Mouse (Mus musculus) forebrain, embryonic 13.5 days (tissue): ENCODE measurements around the gene Cd81. TPM values are rescaled to one million over a fixed set of nuclear protein-coding genes. Genes with fewer than 3 reads are reported as not detected.

ENCODE experiments used
- ATAC-seq: fragments of 200-750 bp; cut with Nextera tagmentation; 2 replicates; pipeline ENCODE4 v1.8.0; 2017
- H3K27ac ChIP-seq: fragments of 300-500 bp; sonication (generic); 2 replicates; pipeline ENCODE4 v1.5.1; 2015; ENCODE audit warnings: inconsistent platforms, mild to moderate bottlenecking, moderate library complexity
- H3K27me3 ChIP-seq: fragments of 300-500 bp; sonication (generic); 2 replicates; pipeline ENCODE4 v1.6.1; 2015; ENCODE audit warnings: mild to moderate bottlenecking, inconsistent platforms
- H3K36me3 ChIP-seq: fragments of 300-500 bp; sonication (generic); 2 replicates; pipeline ENCODE4 v1.6.1; 2015; ENCODE audit warnings: mild to moderate bottlenecking, inconsistent platforms; ENCODE audit not compliant: poor library complexity, severe bottlenecking
- H3K4me1 ChIP-seq: fragments of 300-500 bp; sonication (generic); 2 replicates; pipeline ENCODE4 v1.6.1; 2015; ENCODE audit warnings: inconsistent platforms
- H3K4me2 ChIP-seq: fragments of 300-500 bp; sonication (generic); 2 replicates; pipeline ENCODE4 v1.6.1; 2015; ENCODE audit warnings: inconsistent platforms, mild to moderate bottlenecking, moderate library complexity
- H3K4me3 ChIP-seq: fragments of 300-500 bp; sonication (generic); 2 replicates; pipeline ENCODE4 v1.5.1; 2015; ENCODE audit warnings: mild to moderate bottlenecking, inconsistent platforms
- H3K9ac ChIP-seq: fragments of 300-500 bp; sonication (generic); 2 replicates; pipeline ENCODE4 v1.6.1; 2015; ENCODE audit warnings: mild to moderate bottlenecking, inconsistent platforms
- H3K9me3 ChIP-seq: fragments of 300-500 bp; sonication (generic); replicated peaks from 2 replicates; pipeline ENCODE4 v1.6.1; 2016; ENCODE audit warnings: inconsistent platforms
- WGBS: fragments of 180-500 bp; shearing (Covaris S2); methylation state at CpG from one replicate; pipeline ENCODE4 v1.1.7; 2015; 5-methylcytosine and 5-hydroxymethylcytosine counted together
- polyA plus RNA-seq: library from polyadenylated mRNA; unstranded; fragments of >200 nt; fragmentation: Nextera tagmentation; extraction: Ambion mirVana; gene quantifications from 2 replicates; pipeline ENCODE4 v1.2.1, GENCODE M21; 2015

Cd81 gene
- polyA plus RNA-seq, 1 experiment from 2014 or later: 217 TPM

DNA sequence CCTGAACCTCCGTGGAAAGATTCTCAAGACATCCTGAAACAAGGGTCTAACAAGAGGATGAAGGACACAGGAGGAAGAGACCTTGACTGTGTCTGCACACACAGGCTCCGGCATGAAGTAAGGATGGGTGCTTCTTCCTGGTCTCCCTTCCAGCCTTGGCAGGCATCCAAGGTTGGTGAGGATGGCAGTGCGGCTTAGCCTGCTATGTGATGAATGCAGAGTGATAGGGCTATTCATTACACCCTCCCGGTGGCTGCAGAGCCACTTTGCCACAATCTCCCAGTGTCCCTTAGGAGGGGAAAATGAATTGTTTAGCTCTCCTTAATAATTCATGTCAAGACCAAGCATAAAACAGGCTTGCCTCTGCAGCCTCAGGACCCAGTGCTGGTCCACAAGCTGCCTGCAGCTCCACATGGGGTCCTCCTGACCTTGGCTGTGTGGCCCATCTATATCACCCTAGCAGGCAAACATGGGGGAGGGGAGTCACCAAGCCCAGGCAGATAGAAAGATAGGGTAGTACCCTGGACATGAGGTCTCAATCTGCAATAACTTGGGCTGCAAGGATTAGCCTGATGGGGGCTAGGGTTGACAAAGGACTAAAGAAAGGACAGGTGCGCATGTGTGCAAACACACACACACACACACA is 40.2 kb upstream of the Cd81 start:
- no peaks in the 10 kb centered on the region for H3K27me3 ChIP-seq
- peaks cover 40% of the 10 kb centered on the region for H3K4me1 ChIP-seq
- no peak overlapping the region for H3K27ac ChIP-seq
- ATAC-seq: no peak
- H3K9me3 ChIP-seq: no peaks in the 10 kb centered on the region
- H3K36me3 ChIP-seq: no peaks in the 10 kb centered on the region
- no peak overlapping the region for H3K4me2 ChIP-seq
- H3K4me3 ChIP-seq: no peak overlapping the region
- 63% methylated on average over 5 of the region's 5 CpGs for WGBS
- H3K9ac ChIP-seq: no peak overlapping the region

DNA sequence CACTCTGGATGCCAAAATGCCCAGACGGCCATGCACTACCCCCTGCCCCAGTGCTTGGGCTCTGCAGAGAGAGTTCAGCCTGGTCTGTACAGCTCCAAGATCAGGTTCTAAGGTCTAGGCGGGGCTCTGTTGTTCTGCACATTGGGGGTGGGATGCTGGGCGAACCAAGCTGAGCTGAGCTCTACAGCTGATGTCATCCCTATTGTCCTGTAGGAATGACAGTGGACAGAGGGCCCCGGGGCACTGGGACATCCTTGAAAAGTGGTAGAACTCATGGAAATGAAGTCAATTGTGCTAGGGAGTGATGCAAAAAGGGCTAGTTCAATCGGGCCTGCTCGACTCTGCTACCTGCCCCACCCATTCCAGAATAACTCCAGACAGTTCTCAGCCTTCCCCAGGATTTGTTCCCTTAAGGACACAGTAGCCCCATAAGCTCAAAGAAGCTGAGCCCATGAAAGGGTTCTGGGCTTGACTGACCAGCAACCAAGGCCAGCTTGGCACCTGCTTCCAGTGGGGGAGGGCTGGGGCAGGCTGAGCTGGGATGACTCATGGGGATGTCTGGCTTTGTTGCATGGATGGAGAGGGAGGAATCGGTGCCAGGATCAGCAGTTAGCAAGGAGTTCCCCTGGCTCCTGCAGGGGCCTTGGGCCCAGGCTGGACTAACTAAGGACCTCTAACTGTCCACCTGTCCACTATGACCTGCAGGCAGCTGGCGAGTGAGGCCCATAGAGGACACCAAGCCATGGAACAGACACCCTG is 38.9 kb upstream of the Cd81 start:
- no peak overlapping the region for H3K4me2 ChIP-seq
- 71% methylated on average over 8 of the region's 8 CpGs for WGBS
- ATAC-seq: no peak
- no peaks in the 10 kb centered on the region for H3K9me3 ChIP-seq
- H3K4me3 ChIP-seq: no peak overlapping the region
- no peaks in the 10 kb centered on the region for H3K36me3 ChIP-seq
- H3K27ac ChIP-seq: no peak overlapping the region
- peaks cover 27% of the 10 kb centered on the region for H3K4me1 ChIP-seq
- H3K27me3 ChIP-seq: no peaks in the 10 kb centered on the region
- H3K9ac ChIP-seq: no peak overlapping the region

DNA sequence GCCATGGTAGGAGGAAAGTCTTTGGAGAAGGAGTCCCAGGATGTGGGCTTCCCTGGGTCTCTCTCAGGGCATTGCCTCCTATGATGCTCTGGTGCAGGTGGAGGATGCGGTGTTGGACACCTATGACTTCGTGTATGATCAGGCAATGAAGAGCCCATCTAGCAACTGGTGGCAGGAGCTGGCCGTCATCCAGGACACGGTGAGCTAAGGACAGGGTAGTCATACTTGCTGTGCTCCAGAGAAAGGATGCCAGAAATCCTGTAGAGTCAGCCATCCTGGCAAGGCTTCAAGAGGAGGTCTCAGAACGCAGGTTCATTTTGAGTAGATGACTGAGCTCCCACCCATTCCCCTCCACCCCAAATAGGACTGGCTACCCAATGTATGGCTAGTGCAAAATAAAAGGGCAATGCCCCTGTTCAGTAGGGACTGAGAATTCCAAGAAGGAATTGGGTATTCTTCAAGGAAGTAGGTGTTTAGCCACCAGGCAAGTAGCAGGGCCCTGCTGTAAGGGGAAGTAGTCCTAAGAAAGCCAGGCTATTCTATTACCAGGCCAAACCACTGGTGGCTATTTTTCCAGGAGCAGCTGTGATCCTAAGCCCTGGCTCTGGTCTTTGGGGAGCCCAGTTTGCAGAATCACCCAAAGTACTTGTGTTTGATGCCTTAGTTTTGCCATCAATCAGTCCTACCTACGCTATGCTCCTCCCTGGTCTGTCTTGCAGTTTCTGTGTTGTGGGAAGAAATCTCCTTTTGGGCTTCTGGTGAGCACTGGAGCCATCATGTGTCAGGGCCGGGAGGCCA is 37.5 kb upstream of the Cd81 start:
- Histone ChIP-seq H3K4me3 (no peak overlapping the region), H3K9ac (no peak overlapping the region), H3K27ac (no peak overlapping the region), H3K9me3 (no peaks in the 10 kb centered on the region), H3K27me3 (no peaks in the 10 kb centered on the region), H3K4me1 (peaks cover 23% of the 10 kb centered on the region), H3K4me2 (no peak overlapping the region), H3K36me3 (no peaks in the 10 kb centered on the region)
- WGBS: 88% methylated on average over 7 of the region's 7 CpGs
- no peak for ATAC-seq

DNA sequence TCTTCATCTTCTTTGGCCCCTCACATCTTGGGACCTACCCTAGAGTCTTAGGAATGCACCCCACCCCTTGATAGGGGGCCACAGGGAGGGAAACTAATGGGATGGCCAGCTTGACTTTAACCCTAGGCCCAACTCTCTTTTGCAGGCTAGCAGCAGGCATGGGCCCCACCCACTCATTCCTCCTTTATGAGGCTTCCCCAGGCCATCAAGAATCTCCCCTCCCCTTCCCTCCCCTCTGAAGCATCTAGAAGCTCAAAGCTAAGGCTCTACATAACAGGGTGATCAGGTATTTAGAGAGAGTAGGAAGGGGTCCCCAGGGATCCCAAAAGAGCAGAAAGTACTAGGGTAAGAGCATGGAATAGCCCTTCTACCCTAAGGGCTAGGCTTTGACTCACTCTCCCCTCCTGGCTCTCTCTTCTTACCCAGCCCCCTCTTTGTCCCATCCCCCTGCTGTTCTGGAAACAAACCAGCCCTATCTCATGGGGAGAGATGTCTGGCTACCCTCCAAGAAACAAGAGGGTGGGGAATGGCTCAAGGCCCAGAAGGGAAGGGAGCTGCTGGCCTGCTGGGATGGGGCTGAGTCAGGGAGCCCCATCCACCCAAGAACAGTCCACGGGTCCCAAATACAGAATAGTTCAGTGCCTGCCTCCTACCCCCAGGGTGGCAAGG is 36.6 kb upstream of the Cd81 start:
- H3K4me1 ChIP-seq: peaks cover 23% of the 10 kb centered on the region
- no peaks in the 10 kb centered on the region for H3K27me3 ChIP-seq
- H3K36me3 ChIP-seq: no peaks in the 10 kb centered on the region
- no peak overlapping the region for H3K9ac ChIP-seq
- no peak overlapping the region for H3K4me3 ChIP-seq
- H3K9me3 ChIP-seq: no peaks in the 10 kb centered on the region
- peak overlapping the region; percentile 13; the same call in 1 of the 2 replicates for H3K4me2 ChIP-seq
- peak; percentile 79 for ATAC-seq
- H3K27ac ChIP-seq: peak overlapping the region; percentile 48
- 4% methylated on average over 1 of the region's 1 CpGs for WGBS

DNA sequence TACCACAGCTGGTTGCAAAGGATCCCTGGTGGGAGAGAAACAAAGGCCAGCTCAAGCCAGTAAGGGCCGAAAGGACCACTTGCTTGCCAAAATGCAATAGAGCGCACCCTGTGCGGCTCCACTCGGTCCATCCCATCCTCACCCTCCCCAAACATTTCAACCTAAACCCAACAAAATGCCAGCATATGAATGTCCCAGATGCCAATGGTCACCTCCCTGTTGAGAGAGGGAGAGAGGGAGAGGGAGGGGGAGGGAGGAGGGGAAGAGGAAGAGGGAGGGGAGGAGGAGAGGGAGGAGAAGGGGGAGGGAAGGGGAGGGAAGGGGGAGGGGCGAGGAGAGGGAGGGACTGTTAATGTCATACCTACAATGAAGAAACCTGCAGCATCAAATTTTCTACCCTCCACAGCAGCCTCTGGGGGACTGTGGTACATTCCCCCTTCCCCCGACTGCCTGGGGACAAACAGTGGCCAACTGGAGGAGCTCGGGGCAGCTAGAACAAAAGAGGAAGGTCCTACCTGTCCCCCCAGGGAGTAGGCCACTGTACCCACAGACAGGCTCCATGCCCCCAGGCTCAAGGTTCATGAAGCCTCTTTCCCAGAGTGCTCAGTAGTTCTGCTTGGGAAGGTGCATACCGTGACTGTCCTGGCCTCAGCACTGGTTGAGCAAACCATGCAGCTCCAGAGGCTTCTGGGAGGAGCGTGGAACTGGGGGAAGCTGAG is 36.0 kb upstream of the Cd81 start:
- WGBS: 48% methylated on average over 9 of the region's 9 CpGs
- H3K4me1 ChIP-seq: peaks cover 23% of the 10 kb centered on the region
- H3K27ac ChIP-seq: peak overlapping the region; percentile 48
- H3K9me3 ChIP-seq: no peaks in the 10 kb centered on the region
- no peaks in the 10 kb centered on the region for H3K36me3 ChIP-seq
- no peak overlapping the region for H3K9ac ChIP-seq
- H3K4me3 ChIP-seq: no peak overlapping the region
- peak; percentile 57; the same call in 1 of the 2 replicates for ATAC-seq
- peak overlapping the region; percentile 13; the same call in 1 of the 2 replicates for H3K4me2 ChIP-seq
- no peaks in the 10 kb centered on the region for H3K27me3 ChIP-seq

DNA sequence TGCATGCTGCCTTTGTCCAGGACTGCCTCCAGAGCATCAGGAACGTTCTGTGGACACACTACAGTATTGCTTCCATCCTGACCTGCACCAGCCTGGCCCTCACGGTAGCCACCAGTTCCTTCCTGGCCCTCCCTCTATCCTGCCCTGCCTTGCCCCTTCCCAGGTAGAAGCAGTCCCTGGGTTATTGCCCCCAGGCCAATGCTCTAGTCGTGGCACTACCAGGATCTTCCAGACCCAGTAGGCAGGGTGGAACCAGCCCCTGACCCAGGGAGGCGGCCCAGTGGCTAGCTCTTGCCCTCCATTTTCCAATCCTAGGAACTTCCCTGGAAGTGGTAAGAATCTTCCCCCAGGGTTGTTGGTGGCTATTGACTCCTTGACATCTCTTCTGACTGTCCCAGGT is 35.4 kb upstream of the Cd81 start:
- Histone ChIP-seq H3K27ac (no peak overlapping the region), H3K4me1 (peaks cover 21% of the 10 kb centered on the region), H3K36me3 (no peaks in the 10 kb centered on the region), H3K9ac (no peak overlapping the region), H3K27me3 (no peaks in the 10 kb centered on the region), H3K4me3 (no peak overlapping the region), H3K9me3 (no peaks in the 10 kb centered on the region), H3K4me2 (no peak overlapping the region)
- 76% methylated on average over 4 of the region's 4 CpGs for WGBS
- ATAC-seq: no peak

DNA sequence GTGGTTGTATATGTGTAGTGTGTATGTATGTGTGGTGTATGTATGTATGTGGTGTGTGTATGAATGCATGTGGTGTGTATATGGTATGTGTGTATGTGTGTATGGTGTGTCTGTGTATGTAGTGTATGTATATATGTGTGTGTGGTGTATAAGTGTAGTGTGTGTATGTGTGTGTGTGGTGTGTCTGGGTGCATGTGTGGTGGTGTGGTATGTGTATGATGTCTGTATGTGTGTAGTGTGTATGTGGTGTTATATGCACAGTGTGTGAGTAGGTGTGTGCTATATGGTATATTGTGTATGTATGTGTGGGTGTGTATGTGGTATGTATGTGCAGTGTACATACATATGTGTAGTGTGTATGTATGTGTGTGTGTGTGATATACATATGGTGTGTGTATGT is 32.5 kb upstream of the Cd81 start:
- Histone ChIP-seq H3K27ac (no peak overlapping the region), H3K9me3 (no peaks in the 10 kb centered on the region), H3K4me1 (peaks cover 16% of the 10 kb centered on the region), H3K36me3 (no peaks in the 10 kb centered on the region), H3K27me3 (no peaks in the 10 kb centered on the region), H3K4me2 (no peak overlapping the region), H3K9ac (no peak overlapping the region), H3K4me3 (no peak overlapping the region)
- ATAC-seq: no peak

DNA sequence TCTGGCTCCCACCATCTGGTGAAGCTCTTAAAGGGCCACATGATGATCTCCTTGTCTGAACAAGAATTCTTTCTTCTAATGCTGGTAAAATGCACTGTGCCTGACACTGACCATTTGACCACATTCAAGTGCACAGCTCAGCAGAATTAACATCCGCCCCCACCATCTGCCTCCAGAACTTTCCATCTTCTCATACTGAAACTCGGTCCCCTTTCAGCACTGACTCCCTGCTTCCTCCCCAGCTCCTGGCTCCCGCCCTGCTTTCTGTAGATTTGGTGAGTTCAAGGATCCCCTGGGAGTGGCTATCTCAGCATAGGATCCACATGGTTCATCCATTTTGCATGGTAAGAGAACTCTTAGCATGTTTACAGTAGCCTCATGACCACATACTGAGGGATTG is 31.8 kb upstream of the Cd81 start:
- H3K4me2 ChIP-seq: no peak overlapping the region
- H3K4me3 ChIP-seq: no peak overlapping the region
- H3K9me3 ChIP-seq: no peaks in the 10 kb centered on the region
- ATAC-seq: no peak
- H3K27me3 ChIP-seq: no peaks in the 10 kb centered on the region
- no peak overlapping the region for H3K9ac ChIP-seq
- H3K36me3 ChIP-seq: no peaks in the 10 kb centered on the region
- H3K4me1 ChIP-seq: peaks cover 13% of the 10 kb centered on the region
- 87% methylated on average over 3 of the region's 3 CpGs for WGBS
- H3K27ac ChIP-seq: no peak overlapping the region

DNA sequence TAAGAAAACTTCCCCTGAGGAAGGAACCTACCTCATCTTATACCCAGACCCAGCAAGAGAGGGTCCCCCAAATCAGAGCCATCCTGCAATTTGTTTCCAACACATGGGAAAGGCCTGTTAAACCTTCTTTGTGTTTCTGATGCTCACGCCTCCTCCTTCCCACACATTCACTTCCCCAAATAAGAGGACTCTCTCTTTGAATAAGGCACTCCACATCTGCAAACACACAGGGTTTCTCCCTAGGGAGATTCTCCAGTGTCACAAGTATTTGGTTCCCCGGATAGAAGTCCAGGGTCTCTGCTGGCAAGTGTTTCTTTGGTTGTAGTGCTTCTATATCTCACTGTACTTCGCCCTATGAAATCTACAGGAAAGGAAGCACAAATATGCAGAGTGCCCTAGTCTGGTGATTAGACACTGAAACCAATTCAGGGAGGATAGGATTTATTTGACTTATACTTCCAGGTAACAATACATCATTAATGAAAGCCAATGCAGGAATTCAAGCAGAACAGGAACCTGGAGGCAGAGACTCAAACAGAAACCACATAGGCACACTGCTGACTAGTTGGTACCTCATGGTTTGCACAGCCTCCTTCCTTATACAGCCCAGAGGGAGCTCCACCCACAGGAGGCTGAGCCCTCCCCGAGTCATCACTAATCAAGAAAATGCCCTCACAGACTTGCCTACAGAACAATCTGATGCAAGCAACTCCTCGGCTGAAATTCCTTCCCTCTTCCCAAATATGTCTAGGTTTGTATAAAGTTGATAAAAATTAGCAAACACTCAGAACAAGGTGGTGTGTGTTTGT is 31.0 kb upstream of the Cd81 start:
- Histone ChIP-seq H3K36me3 (no peaks in the 10 kb centered on the region), H3K9ac (no peak overlapping the region), H3K27ac (no peak overlapping the region), H3K4me1 (peaks cover 5% of the 10 kb centered on the region; the same call in 1 of the 2 replicates), H3K4me3 (no peak overlapping the region), H3K27me3 (no peaks in the 10 kb centered on the region), H3K9me3 (no peaks in the 10 kb centered on the region), H3K4me2 (no peak overlapping the region)
- ATAC-seq: no peak
- 68% methylated on average over 5 of the region's 5 CpGs for WGBS

DNA sequence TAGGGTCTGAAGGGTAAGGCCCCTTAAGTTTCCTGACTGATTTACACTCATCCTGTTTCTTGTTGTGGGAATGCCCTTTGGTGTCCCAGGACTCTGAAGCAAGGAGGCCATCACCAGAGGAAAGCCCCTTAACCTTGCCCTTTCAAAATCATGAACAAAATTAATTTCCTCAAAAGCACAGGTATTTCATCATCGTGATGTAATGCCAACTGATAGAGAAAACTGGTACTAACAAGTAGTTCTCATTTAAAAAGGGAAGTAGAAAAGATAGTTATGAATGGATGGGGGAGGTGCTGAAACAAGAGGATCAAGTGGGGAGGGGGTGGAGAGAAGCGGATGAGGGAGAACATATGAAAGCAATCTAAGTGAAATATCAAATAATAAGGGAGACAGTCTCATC is 29.0 kb upstream of the Cd81 start:
- Histone ChIP-seq H3K9me3 (no peaks in the 10 kb centered on the region), H3K4me3 (no peak overlapping the region), H3K4me2 (no peak overlapping the region), H3K27ac (no peak overlapping the region), H3K9ac (no peak overlapping the region), H3K4me1 (no peaks in the 10 kb centered on the region), H3K27me3 (no peaks in the 10 kb centered on the region), H3K36me3 (no peaks in the 10 kb centered on the region)
- WGBS: 90% methylated on average over 2 of the region's 2 CpGs
- ATAC-seq: no peak

DNA sequence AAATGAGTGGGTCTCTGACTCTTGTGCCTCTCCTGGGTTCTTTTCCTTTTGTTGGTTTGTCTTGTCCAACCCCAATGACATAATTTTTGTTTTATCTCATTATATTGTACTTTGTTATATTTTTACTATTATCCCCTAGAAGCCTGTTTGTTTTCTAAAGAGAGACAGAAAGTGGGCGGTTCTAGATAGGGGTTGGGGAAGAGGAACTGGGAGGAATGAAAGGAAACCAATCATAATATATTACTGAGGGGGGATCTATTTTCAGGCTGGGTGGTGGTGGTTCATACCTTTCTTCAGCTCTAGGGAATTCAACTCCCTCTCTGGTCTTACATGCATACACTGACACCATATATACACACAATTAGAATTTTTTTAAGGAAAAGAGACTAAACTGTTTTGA is 28.2 kb upstream of the Cd81 start:
- Histone ChIP-seq H3K9ac (no peak overlapping the region), H3K4me3 (no peak overlapping the region), H3K4me1 (no peaks in the 10 kb centered on the region), H3K36me3 (no peaks in the 10 kb centered on the region), H3K27ac (no peak overlapping the region), H3K27me3 (no peaks in the 10 kb centered on the region), H3K4me2 (no peak overlapping the region), H3K9me3 (no peaks in the 10 kb centered on the region)
- 97% methylated on average over 1 of the region's 1 CpGs for WGBS
- ATAC-seq: no peak
